Mouse (Mus musculus): ENCODE measurements around the gene Map2k7.

- TF ChIP-seq USF1 (IDR thresholded peaks at IDR 0.05; ENCODE audit: low read depth) (no peak), POLR2A (IDR thresholded peaks at IDR 0.05; ENCODE audit: insufficient read length, low read depth) (no peak)
Observed at GRCm38 (mm10) chr8:4193588-4193894, 45.0 kb upstream of the Map2k7 start.
